Mouse (Mus musculus) embryonic facial prominence, embryonic 12.5 days (tissue): Measurements from ENCODE around the gene Csad. TPM values are rescaled to one million over a fixed set of nuclear protein-coding genes. Genes with fewer than 3 reads are reported as not detected.
"Not testable (repeated sequence)": the region's sequence is repeated elsewhere in the genome, so short reads cannot be mapped to it uniquely, and the experiment has no call there.

Experiments used
- ATAC-seq: fragments of 200-750 bp; cut with Nextera tagmentation; 2 replicates; pipeline ENCODE4 v1.8.0; 2017; ENCODE audit not compliant: insufficient number of reproducible peaks, insufficient read depth, low FRiP score, low TSS enrichment
- H3K27ac ChIP-seq: fragments of 300-500 bp; sonication (generic); 2 replicates; pipeline ENCODE4 v1.5.1; 2016; ENCODE audit warnings: mild to moderate bottlenecking
- H3K27me3 ChIP-seq: fragments of 300-500 bp; sonication (generic); 2 replicates; pipeline ENCODE4 v1.6.1; 2016; ENCODE audit warnings: mild to moderate bottlenecking, moderate library complexity
- H3K36me3 ChIP-seq: fragments of 300-500 bp; sonication (generic); 2 replicates; pipeline ENCODE4 v1.6.1; 2016; ENCODE audit warnings: mild to moderate bottlenecking
- H3K4me1 ChIP-seq: fragments of 300-500 bp; sonication (generic); 2 replicates; pipeline ENCODE4 v1.6.1; 2016
- H3K4me2 ChIP-seq: fragments of 300-500 bp; sonication (generic); replicated peaks from 2 replicates; pipeline ENCODE4 v1.6.1; 2016; ENCODE audit warnings: mild to moderate bottlenecking, moderate library complexity
- H3K4me3 ChIP-seq: fragments of 300-500 bp; sonication (generic); 2 replicates; pipeline ENCODE4 v1.5.1; 2016; ENCODE audit warnings: mild to moderate bottlenecking
- H3K9ac ChIP-seq: fragments of 300-500 bp; sonication (generic); 2 replicates; pipeline ENCODE4 v1.6.1; 2016; ENCODE audit warnings: mild to moderate bottlenecking, moderate library complexity
- H3K9me3 ChIP-seq: fragments of 300-500 bp; sonication (generic); 2 replicates; pipeline ENCODE4 v1.6.1; 2016; ENCODE audit warnings: mild to moderate bottlenecking, moderate library complexity
- WGBS: fragments of 180-500 bp; shearing (Covaris S2); methylation state at CpG from one replicate; pipeline ENCODE4 v1.1.7; 2016; 5-methylcytosine and 5-hydroxymethylcytosine counted together
- polyA plus RNA-seq: library from polyadenylated mRNA; unstranded; fragments of >200 nt; fragmentation: Nextera tagmentation; extraction: Ambion mirVana; gene quantifications from 2 replicates; pipeline ENCODE4 v1.2.1, GENCODE M21; 2016

The Csad gene
- polyA plus RNA-seq, 1 experiment from 2014 or later: 82.8 TPM

GRCm38 (mm10) chr15:102231748-102232147, 27.2 kb upstream of the Csad start, which contains the start of gene Itgb7:
TSS of gene Itgb7 (minus strand) at chr15:102231944.
- Histone ChIP-seq H3K9me3 (no peaks in the 10 kb centered on the region), H3K4me1 (peaks cover 9% of the 10 kb centered on the region), H3K36me3 (peaks cover 23% of the 10 kb centered on the region), H3K4me3 (no peak within 1 kb of the TSS), H3K9ac (no peak within 1 kb of the TSS), H3K4me2 (no peak within 1 kb of the TSS), H3K27ac (no peak within 1 kb of the TSS), H3K27me3 (no peaks in the 10 kb centered on the region)
- WGBS: 38% methylated on average over 6 of the region's 6 CpGs
- ATAC-seq: no peak

- peaks cover 8% of the 10 kb centered on the region for H3K4me1 ChIP-seq
- no peak overlapping the region for H3K9ac ChIP-seq
- no peak overlapping the region for H3K27ac ChIP-seq
- ATAC-seq: no peak
- H3K4me2 ChIP-seq: no peak overlapping the region
- H3K27me3 ChIP-seq: no peaks in the 10 kb centered on the region
- H3K36me3 ChIP-seq: peaks cover 14% of the 10 kb centered on the region
- H3K9me3 ChIP-seq: no peaks in the 10 kb centered on the region
- 76% methylated on average over 17 of the region's 17 CpGs for WGBS
- H3K4me3 ChIP-seq: no peak overlapping the region
Measured at GRCm38 (mm10) chr15:102230408-102231321, 26.1 kb upstream of the Csad start.

- H3K4me1 ChIP-seq: peaks cover 13% of the 10 kb centered on the region; the same call in 1 of the 2 replicates
- H3K4me3 ChIP-seq, H3K27ac ChIP-seq, ATAC-seq, H3K36me3 ChIP-seq, H3K4me2 ChIP-seq, H3K9ac ChIP-seq, H3K9me3 ChIP-seq: not testable (repeated sequence)
- 77% methylated on average over 6 of the region's 6 CpGs for WGBS
- H3K27me3 ChIP-seq: peaks cover 14% of the 10 kb centered on the region
Measured at GRCm38 (mm10) chr15:102225619-102226018, 21.1 kb upstream of the Csad start.

DNA sequence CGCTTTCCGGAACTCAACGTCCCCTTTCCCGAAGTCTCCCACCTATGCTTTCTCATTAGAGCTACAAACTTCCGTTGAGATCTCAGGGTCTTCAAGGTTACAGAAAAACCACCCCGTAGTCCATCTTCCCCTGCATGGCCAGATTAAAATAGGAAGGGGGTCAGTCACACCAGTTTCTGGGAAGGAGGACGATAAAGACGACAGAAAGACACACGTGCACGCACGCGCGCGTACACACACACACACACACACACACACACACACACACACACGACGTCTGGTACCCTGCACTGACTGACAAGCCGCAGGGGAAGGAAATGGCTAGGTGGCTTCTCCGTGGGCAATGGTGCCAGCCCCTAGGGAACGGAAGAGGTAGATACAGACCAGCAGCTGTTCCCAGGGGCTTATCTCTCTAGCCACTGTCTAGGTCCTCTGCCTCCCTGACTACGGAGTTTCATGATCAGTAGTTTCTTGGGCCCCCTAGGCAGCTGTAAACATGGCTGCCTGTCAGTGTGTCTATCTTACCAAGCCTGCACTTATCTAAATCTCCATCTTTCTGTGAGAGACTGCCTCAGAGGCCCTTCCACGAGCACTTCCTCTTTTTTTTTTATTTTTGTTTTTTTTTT, 20.6 kb upstream of the Csad start:
- Histone ChIP-seq H3K27me3 (peaks cover 14% of the 10 kb centered on the region), H3K27ac (peak overlapping the region; percentile 64; the same call in 1 of the 2 replicates), H3K4me1 (peaks cover 13% of the 10 kb centered on the region; the same call in 1 of the 2 replicates), H3K36me3 (no peaks in the 10 kb centered on the region), H3K4me3 (peak overlapping the region; percentile 39), H3K9me3 (no peaks in the 10 kb centered on the region), H3K9ac (peak overlapping the region; percentile 28; the same call in 1 of the 2 replicates), H3K4me2 (peak overlapping the region; percentile 57)
- ATAC-seq: peak; percentile 44; the same call in 1 of the 2 replicates
- WGBS: 14% methylated on average over 19 of the region's 21 CpGs

- Histone ChIP-seq H3K9me3 (no peaks in the 10 kb centered on the region), H3K4me2 (peak overlapping the region; percentile 57), H3K4me1 (peaks cover 13% of the 10 kb centered on the region; the same call in 1 of the 2 replicates), H3K9ac (peak overlapping the region; percentile 28), H3K27me3 (peaks cover 14% of the 10 kb centered on the region), H3K27ac (peak overlapping the region; percentile 64; the same call in 1 of the 2 replicates), H3K36me3 (no peaks in the 10 kb centered on the region), H3K4me3 (peak overlapping the region; percentile 39)
- ATAC-seq: peak; percentile 85
- WGBS: 3% methylated on average over 43 of the region's 43 CpGs
Measured at GRCm38 (mm10) chr15:102224186-102224991, 19.9 kb upstream of the Csad start.

GRCm38 (mm10) chr15:102222386-102222785, 17.9 kb upstream of the Csad start:
- ATAC-seq: no peak
- Histone ChIP-seq H3K4me1 (peaks cover 13% of the 10 kb centered on the region; the same call in 1 of the 2 replicates), H3K4me2 (no peak overlapping the region), H3K9me3 (no peaks in the 10 kb centered on the region), H3K36me3 (0 out of 2 replicates have a peak, but pooled peaks cover 4% of the 10 kb centered on the region), H3K27ac (no peak overlapping the region), H3K27me3 (peaks cover 14% of the 10 kb centered on the region), H3K9ac (no peak overlapping the region), H3K4me3 (no peak overlapping the region)
- 61% methylated on average over 10 of the region's 10 CpGs for WGBS

- H3K4me1 ChIP-seq: no peaks in the 10 kb centered on the region
- peaks cover 44% of the 10 kb centered on the region for H3K36me3 ChIP-seq
Measured at GRCm38 (mm10) chr15:102217325-102217724, 12.8 kb upstream of the Csad start.

DNA sequence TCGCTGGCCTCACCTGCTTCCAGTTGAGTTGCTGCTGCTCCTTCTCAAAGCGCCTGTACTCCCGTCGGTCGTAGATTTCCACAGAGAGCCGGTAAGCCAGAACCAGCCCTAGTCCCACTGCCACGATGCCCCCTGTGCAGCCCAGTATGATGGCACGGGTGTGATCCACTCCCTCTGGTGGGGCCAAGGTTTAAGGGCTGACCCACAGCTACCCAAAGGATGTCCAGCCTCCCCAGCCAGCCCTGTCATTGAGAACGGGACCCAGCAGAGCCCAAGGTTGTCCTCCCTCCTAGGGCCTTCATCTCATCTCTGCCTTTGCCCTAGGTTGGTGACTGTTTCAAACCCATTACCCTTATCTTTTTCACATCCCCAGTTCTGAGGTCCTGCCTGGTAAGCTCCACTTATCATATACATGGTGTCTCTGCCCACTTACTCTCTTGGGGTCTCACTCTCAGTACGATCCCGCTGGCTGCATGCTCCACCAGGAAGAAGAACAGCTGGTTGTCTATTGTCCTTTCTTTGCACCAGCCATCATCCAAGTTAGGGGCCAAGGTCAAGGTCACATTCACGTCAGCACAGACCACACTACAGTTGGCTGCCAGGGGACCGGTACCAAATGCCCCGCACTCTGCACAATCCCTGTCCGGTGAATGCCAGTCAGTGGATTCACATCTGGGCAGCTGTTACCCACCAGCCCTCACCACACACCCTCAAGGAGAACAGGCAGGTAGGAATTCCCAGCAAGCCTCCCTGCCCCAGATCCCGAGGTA, 12.1 kb upstream of the Csad start:
- no peaks in the 10 kb centered on the region for H3K4me1 ChIP-seq
- H3K36me3 ChIP-seq: peaks cover 51% of the 10 kb centered on the region
- no peak overlapping the region for H3K4me3 ChIP-seq
- no peak overlapping the region for H3K27ac ChIP-seq
- WGBS: 87% methylated on average over 16 of the region's 16 CpGs
- no peak overlapping the region for H3K4me2 ChIP-seq
- 0 out of 2 replicates have a peak, but pooled peaks have one; percentile 26 for ATAC-seq
- H3K27me3 ChIP-seq: no peaks in the 10 kb centered on the region
- H3K9ac ChIP-seq: no peak overlapping the region
- no peaks in the 10 kb centered on the region for H3K9me3 ChIP-seq

More at GRCm38 (mm10) chr15:102217325-102217724, 12.8 kb upstream of the Csad start:
- ATAC-seq: 0 out of 2 replicates have a peak, but pooled peaks have one; percentile 2
- no peak overlapping the region for H3K4me3 ChIP-seq
- H3K9me3 ChIP-seq: no peaks in the 10 kb centered on the region
- H3K9ac ChIP-seq: no peak overlapping the region
- no peak overlapping the region for H3K4me2 ChIP-seq
- H3K27me3 ChIP-seq: no peaks in the 10 kb centered on the region
- no peak overlapping the region for H3K27ac ChIP-seq
- 89% methylated on average over 7 of the region's 7 CpGs for WGBS

DNA sequence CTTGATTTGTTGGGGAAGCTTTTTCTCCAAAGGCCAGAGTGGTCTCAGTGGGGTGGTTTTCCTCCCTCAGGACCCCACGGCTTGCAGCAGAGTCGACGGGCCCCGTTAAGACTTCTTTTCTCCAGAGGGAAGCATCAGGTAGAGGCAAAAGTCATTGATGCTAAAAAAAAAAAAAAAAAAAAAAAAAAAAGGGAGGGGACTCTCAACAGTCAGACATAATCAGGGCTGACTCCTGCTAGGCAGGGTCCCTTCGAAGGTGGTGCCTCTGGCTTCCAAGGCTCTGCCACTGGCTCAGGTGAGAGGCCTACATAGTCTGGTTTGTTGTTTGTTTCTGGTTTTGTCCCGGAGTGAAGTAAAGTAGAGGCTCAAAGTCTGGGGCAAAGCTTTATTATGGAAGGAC, 11.1 kb upstream of the Csad start:
- 69% methylated on average over 6 of the region's 6 CpGs for WGBS
- Histone ChIP-seq H3K27me3 (no peaks in the 10 kb centered on the region), H3K4me2 (no peak overlapping the region), H3K4me3 (no peak overlapping the region), H3K27ac (no peak overlapping the region), H3K4me1 (no peaks in the 10 kb centered on the region), H3K9me3 (no peaks in the 10 kb centered on the region), H3K36me3 (peaks cover 56% of the 10 kb centered on the region), H3K9ac (no peak overlapping the region)
- no peak for ATAC-seq

- H3K36me3 ChIP-seq: peaks cover 71% of the 10 kb centered on the region
Measured at GRCm38 (mm10) chr15:102214132-102214531, 9.6 kb upstream of the Csad start.

More at GRCm38 (mm10) chr15:102214132-102214531, 9.6 kb upstream of the Csad start:
- H3K4me3 ChIP-seq: no peak overlapping the region
- H3K27ac ChIP-seq: no peak overlapping the region
- no peaks in the 10 kb centered on the region for H3K27me3 ChIP-seq
- no peak overlapping the region for H3K4me2 ChIP-seq
- WGBS: 41% methylated on average over 2 of the region's 2 CpGs
- no peaks in the 10 kb centered on the region for H3K4me1 ChIP-seq
- no peaks in the 10 kb centered on the region for H3K9me3 ChIP-seq
- no peak for ATAC-seq
- H3K9ac ChIP-seq: no peak overlapping the region
